In the genomic region with DNA sequence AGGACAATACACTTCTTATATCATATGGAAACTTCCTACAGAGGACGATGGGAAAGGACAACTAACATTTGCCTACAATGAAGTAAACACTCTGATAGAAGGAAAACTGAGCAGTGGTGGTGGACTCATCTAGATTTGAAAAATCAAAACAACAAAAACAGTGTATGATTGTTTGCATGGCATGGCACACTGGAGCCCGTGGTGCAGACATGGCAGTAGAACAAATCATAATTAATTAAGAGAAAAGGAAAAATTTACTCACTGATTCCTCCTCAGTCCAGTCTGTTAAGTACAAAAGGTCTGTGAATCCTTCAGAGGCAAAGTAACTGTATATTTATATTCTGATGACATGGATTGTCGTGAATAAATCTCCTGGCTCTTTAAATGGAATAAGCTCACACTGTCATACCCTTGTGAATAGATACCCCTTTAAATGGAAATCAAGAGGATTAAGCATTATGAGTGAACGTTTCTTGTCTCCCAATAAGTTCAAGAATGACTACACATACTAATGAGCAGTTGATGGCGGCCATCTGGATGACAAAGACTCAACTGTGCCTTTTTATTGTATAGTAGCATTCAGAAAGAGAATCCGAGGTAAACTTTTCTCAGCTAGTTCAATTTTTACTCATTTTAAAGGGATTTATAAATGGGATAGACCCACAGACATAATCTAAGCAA, we compare ENCODE assay signal across 14 mouse cellular contexts.
"Had no signal": no experiment of that assay in that cellular context is flagged by ENCODE, and none has a peak within 500 bp of the region (broad histone marks: within the 10 kb centered on the region; RNA-seq: fewer than 3 reads in every experiment).

No protein-coding gene starts in this region.

- H3K4me1 ChIP-seq: limb, embryonic 15.5 days; liver, embryonic 13.5 days; lung, embryonic 15.5 days; megakaryocyte, embryonic 14.5 days; neural tube, embryonic 12.5 days had no signal

- H3K4me3 ChIP-seq: layer of hippocampus, adult 2 months; limb, embryonic 15.5 days; liver, embryonic 13.5 days; lung, embryonic 15.5 days; megakaryocyte, embryonic 14.5 days; neural tube, embryonic 12.5 days had no signal

- H3K9me3 ChIP-seq: limb, embryonic 15.5 days; liver, embryonic 13.5 days; lung, embryonic 15.5 days; megakaryocyte, embryonic 14.5 days; neural tube, embryonic 12.5 days had no signal

- ATAC-seq: liver, postnatal 0 days had no signal

- H3K27me3 ChIP-seq: limb, embryonic 15.5 days; liver, embryonic 13.5 days; lung, embryonic 15.5 days; megakaryocyte, embryonic 14.5 days; neural tube, embryonic 12.5 days had no signal

- H3K4me2 ChIP-seq: limb, embryonic 15.5 days; liver, embryonic 13.5 days; lung, embryonic 15.5 days; neural tube, embryonic 12.5 days had no signal

- DNase-seq: kidney, adult 18-20 months; kidney, postnatal 10 days; kidney, postnatal 4 days; liver, embryonic 13.5 days; liver, postnatal 0 days; lung, postnatal 14 days; thymus, postnatal 4 days had no signal

- H3K36me3 ChIP-seq: limb, embryonic 15.5 days; liver, embryonic 13.5 days; lung, embryonic 15.5 days; neural tube, embryonic 12.5 days had no signal

- H3K27ac ChIP-seq: layer of hippocampus, adult 2 months; limb, embryonic 15.5 days; liver, embryonic 13.5 days; lung, embryonic 15.5 days; macrophage; neural tube, embryonic 12.5 days; stomach, postnatal 0 days had no signal

- H3K9ac ChIP-seq: limb, embryonic 15.5 days; liver, embryonic 13.5 days; liver, postnatal 0 days; lung, embryonic 15.5 days; neural tube, embryonic 12.5 days had no signal
